Mouse (Mus musculus): Measurements from ENCODE around the gene Aff3.

Gene Aff3

DNA sequence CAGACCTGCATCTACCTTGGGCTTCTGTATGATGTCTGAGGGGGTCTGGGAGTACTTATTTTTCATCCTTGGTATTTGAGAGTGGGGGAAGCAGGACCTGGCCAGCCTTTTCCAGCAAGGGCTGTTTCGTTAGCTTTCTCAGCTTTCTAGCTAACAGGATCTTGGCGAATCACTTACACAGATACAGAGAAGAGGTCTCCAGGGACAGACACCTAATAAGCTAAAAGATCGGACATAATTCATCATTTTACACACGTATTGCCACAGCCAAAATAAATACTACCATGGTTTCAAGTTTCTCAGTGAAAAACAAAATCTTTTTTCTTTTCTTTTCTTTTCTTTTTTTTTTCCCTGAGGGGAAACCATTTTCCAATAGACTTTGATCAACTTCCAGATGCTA is 354.7 kb downstream of the Aff3 start:
- DNase-seq, result no peak

DNA sequence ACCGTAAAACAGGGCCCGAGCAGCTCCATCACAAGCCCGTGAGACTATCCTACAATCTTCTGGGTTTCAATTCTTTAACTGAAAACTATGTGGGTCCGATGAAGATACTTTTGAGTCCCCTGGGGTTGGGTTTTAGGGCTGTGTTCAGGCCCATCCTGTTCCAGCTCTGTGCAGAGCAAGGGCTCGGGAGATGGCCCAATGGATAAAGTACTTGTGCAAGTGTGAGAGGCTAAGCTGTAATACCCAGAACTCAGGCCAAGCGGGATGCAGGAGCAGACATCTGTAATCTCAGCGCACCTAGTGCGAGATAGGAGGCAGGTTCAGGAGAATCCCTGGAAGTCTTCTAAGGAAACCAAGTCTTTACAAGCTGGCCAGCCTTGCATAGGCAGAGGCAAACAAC is 355.4 kb downstream of the Aff3 start:
- DNase-seq, result no peak

DNA sequence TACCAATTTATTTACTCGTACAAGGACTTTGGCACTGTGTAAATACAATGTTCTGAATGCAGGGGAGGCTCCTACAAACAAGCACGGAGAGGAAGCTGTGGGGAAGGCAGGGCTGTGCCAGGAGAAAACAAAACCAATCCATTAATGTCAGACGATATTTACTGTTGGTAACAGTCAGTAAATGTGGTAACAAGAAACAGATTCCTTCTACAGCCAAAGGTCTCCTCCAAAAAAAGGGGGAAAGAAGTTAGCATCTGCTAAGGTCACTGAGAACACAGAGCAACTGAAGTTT is 356.1 kb downstream of the Aff3 start:
- no peak for DNase-seq

DNA sequence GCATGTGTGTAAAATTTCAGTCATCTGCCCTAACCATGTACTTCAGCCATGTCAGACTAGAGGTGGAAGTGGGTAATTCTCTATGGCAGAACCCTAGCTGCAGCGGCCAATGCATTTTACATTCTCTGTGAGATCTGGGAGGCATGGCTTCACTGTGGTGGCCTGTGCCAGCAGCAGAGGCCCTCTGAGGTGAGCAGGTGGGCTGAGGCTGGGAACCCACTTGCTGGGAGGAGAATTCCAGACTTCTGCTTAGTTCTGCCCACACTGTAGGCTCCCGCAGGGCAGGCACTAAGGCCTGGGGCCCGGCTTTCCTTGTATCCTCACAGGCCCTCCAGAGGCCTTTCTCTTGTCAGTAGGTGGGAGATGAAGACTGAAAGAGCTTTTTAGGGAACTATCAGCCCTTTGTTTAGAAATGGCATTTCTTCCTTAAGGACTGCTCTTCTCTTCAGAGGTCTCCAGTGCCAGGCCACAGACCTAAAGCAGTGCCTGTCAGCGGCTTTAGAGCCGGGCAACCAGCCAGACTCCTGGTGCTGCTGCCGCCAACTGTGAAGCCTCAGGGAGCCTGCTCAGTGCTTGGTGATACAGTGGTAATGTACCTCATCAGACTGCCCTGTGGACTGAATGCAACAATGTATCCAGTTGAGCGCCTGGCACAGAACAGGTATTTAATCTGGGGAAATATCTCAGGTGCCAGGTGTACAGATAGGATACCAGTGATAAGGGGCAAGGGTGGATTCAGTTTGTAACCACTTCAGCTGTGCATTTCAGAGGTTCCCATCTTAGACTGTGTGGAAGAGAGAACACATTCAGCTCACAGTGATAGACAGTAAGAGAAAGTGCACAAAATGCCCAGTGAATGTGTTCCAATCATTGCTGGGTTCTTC is 356.7 kb downstream of the Aff3 start:
- DNase-seq, result peak; percentile 51

DNA sequence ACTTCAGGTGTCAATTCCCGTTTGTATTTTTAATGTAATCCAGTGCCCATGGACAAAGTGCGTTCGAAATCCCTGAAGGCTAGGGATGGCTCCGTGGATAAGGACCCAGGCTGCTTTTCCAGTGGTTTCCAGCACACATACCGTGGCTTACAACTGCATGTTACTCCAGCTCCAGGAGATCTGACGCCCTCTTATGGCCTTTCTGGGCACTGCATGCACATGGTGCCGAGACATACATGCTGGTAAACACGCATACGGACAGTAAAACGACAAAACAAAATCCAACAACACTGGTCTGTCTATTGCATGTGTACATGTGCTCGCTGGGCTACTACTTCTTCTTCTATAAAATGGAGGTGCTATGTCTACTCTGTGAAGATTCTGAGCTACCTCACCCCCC is 357.5 kb downstream of the Aff3 start:
- no peak for DNase-seq

DNA sequence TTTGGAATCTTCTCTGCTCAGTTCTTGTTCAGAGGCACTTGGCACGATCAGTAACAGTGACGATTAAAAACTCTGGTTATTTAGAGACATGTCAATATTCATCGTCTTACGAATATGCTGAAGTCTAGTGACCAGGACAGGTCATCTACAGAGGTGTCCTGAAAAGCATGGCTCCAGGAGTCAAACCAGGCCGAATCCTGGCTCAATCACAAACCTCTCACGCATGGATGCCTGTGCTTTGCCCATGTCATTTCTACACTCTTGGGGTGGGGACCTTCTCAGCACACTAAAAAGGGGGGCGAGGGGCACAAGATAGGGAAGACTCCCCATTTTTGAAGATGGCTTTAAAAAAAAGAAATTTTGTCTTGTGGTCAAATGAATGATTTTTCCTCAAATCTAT is 358.6 kb downstream of the Aff3 start:
- no peak for DNase-seq

DNA sequence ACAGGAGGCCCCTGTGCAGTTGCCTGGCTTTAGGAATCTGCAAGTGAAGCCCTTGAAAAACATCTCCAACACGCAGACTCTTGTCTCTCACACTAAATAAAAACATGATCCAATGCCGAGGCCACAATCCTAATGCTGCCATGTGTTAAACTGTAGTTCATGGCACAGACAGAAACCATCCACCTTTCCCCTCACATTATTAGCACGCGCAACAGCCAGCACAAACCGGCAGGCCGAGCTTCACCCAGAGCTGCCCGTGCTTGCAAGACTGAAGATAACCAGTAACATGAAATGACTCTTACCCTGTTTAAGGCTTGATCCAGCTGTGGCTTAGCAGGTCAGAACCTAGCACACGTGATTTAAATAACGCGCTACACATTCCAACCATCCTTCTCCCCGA is 360.4 kb downstream of the Aff3 start:
- no peak for DNase-seq

DNA sequence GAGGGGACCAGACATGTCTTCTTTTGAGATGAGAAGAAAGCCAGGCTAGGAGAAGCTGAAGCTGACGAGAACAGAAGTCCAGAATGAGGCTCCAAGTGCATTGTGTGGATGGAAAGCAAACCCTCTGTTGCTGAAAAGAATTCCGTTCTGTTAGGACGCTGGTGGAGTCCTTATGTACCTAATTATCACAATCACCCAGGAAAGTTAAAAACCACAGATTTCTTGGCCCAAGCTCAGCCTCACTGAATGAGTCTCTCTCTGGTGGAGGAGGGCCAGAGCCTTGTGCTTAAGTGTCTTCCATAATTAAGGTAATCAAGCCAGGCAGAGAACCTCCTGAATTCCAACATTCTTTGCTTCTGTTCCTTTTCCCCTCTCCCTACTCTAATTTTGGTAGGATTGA is 366.5 kb downstream of the Aff3 start:
- DNase-seq, result no peak

DNA sequence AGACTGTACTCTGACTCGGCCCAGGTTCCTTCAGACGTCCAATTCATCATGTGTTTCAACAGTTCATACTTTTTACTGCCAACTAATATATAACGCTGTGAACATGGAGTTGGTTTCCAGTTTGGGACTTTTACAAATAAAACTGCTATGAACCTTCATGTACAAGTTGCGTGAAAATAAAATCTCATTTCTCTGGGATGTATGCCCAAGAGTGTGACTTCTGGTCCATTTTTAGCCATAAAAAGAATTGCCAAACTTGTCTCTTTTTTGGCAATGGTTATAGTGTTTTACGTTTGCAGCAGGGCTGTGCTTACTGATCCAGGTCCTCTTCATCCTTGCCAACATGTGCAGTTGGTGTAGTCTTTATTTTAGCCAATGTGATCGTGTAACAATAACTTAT is 369.8 kb downstream of the Aff3 start:
- DNase-seq, result no peak

DNA sequence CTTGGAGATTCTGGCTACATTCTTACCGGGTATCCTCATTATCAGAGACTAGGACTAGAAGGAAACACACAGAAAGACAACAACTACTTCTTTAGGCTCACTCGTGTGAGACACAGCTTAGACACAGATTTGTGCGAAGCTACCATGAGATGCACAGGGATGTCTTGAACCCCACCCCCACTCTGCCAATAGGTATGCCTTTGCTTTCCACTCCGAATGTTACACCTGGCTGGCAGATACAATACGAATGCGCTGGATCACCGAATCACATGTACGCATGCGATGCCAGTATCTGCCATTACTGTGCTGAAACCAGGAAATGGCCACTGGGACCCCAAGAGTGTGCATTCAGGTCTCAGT is 370.4 kb downstream of the Aff3 start:
- DNase-seq, result no peak

DNA sequence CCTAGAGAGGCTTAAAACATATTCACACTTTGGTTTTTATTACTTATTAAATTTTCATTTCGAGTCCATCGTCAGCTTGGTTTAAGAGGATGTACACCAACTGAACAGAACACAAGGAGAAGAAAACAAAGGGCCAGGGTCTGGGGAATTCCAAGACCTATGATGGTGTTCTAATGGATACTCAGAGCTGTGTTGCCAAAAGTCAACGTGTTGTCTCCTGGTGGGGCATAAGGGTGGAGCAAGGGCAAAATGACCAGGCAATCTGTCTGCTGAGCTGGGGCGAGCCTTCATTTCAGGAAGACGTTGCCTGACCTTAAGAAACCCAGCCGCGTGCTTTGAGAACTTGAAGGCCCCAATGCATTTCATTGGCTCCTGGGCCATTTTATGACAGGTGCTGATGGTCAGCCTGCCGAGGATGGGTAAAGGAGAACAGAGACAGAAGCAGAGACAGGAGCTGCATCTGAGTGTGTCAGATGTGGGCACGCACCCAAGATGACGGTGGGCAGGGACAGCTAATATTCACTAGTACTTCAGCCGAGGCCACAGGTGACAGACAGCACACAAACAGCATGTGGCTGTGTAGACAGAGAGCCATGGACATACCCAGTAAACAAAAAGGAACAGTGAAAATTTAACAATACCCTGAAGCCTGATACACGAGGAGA is 371.0 kb downstream of the Aff3 start:
- no peak for DNase-seq

DNA sequence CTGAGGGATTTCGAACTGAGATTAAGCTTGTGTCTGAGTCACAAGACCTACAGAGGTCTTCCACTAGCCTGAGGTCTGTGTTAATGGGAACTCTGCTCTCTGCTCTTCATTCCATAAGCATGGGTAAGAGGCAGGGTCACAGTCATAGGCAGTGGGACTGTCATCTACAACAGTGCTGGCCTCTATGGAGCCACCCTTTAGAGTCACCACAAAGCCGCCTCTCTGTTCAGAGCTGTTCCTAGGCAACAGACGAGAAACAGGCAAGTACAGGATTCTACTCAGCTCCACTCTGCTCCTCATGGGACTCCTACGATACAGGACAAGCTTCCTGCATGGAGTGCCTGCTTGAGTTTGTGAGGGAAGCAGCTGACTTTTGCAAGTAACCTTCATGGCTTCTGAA is 371.9 kb downstream of the Aff3 start:
- no peak for DNase-seq

DNA sequence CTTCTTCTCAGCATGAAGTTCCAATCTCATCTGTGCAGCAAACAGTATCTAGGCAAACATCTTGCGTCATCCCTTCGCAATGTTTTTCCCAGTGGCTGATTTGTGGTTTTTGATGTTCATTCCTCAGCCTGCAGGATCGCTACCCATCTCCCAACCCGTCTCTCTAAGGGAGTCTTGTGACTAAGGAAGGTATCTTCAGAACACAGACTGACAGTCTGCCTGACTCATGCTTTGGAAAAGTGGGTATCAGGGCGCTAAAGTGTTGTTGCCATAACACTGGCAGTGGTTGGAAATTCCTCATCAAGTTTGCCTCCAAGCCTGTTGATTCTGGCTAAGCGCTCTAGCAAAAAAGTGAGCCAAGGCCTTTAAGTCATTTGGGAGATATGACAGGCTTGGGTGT is 372.8 kb downstream of the Aff3 start:
- no peak for DNase-seq

DNA sequence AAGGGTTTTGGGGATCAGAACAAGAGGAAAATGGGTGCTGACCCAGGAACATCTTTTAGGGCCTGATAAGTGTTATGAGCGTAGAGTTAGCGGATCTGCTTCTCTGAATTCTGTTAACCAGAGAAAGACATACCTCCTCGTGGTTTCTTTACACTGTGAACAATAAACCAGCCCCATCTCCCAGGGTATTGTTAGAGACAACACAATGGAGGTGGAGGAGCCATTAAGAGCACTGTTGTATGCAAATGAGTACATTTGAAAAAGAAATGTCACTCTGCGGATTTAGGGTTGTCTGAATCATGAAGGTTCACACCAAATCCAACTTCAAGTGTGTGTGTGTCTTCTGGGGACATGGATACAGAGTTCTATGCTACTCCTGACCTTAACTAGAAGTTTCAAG is 373.3 kb downstream of the Aff3 start:
- DNase-seq, result no peak

DNA sequence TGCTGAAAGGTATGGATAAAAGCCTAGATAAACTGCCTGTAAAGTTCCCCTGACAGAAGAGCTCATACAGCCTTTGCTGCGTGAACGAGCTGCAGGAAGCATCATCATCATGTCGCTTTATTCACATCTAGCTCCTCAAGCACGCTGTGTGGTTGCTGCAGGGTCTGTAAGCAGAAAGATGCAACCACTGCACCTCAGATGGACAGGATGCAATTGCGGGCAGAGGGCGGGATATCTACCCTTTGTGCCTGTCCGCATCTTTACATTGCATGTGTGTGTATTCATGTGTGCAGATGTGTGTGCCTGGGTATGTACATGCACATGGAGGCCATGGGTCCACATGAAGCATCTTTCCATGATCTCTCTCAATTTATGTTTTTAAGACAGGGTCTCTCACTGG is 373.9 kb downstream of the Aff3 start:
- DNase-seq, result no peak

DNA sequence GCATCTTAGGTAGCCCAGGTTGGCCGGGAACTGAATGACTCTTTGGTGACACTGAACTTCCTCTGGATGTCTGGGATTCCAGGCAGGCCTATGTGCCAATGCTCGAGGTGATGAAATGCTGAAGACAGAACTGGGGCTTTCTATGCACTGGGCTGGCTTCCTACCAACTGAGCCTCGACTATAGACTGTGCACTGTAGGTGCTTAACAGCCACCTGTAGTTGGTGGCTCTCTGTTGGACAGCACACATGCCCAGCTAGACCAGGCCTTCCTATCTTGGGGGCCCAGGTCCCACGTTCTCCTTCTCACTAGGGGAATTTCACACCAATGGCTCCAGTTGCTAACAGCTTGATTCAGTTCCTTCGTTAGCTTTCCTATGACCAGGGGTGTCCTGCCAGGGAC is 374.9 kb downstream of the Aff3 start:
- no peak for DNase-seq

DNA sequence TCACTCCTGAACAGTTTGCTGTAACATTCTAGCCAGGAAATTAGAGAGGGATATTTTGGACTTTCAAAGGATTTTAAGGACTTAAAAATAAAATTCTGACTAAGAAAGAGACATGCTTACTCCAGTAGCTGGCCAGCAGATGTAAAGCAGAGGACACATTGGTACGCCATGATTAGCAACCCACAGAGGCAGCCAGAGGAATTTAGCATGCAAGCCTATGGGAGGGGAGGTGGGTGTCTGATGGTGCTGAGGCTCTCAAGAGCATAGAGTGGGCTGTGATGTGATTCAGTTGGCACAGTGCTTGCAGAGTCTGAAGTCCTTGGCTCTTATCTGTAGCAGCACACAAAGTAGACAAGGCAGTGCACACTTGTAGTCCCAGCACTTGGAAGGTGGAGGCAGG is 376.0 kb downstream of the Aff3 start:
- no peak for DNase-seq

DNA sequence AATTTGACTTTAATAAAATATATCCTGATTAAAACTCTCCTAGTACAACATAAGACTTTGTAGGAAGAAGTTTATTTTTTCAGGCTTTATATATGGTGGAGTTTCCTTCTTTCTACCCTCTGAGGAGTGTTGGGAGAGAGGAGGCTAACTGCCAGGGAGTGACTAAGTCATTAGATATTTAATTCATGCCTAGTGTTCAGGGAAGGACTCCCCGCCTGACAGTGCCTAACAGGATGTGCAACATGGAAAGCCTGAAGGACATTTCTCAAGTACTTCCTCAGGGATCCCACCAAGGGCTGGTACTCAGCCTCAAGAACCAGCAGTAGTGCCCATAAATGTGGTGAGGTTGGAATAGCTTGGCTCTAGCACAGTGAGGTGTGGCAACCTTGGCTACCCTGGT is 378.2 kb downstream of the Aff3 start:
- DNase-seq, result no peak

DNA sequence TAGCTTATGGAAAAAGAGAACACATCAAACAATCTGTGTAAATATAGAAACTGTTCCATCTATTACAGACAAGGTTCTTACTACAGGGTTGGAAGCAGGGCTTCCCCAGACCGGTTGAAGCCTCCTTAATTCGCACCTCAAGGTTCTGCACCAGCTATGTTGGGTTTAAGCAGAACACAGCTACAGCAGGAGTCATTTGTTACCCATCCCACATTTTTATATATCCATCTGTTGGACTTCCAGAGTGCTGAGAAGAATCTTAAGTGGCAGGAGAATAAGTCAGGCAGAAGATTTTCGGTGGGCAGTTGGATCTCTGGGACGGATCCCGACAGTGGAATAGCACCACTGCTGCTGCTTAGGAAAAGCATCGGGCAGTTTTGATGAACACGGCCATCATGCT is 384.2 kb downstream of the Aff3 start:
- DNase-seq, result no peak

DNA sequence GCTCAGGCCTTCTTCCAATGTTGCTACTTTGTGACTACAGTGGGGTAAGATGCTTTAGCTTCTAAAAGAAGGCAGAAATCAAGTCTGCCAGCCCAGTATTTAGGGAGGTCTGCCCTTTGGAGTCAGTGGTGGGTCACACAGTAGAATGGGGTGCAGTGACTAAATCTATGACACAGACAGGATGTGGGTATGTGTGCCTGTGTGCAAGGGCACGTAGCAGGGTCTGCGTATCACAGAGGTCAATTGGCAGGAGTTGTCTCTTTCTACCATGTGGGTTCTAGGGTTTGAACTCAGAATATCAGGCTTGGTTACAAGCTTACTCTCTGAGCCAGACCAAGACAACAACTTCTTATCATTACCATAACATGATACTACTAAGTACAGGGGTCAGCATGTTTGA is 393.4 kb downstream of the Aff3 start:
- no peak for DNase-seq

DNA sequence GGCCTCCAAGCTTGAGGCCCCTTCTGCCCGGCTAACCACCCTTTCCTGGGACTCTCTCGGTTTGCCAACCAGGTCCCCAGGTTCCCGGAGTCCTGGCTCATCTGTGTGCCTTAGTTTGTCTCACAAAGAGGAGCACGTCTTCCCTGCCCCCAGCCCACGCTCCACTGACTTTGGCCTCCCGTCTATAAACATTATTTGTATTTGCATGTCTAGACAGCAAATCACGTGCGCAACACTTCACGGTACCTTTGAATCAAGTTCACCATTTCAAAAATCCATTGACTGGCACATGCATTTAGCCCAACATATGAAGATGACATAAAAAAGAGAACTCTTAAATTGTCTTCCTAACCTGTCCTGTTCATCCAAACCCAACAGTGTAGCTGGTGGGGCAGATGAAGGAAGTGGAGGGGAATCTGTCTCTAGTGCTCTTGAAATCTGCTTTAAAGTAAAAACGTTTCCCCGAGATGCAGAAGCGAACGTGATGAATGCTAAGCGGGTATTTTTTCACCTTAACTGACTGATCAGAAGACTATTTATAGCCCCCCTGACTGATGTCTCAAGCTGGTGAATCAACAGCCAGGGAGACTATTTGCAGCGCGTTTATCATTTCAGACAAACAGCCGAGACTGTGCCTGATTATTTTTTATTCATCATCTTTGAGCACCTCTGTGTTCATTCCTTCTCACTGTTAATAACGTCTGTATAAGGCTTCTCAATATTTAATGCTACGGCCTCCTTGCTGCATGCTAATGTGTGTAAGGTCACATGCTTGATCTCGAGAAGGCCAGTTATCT is 396.3 kb downstream of the Aff3 start:
- DNase-seq, result no peak

DNA sequence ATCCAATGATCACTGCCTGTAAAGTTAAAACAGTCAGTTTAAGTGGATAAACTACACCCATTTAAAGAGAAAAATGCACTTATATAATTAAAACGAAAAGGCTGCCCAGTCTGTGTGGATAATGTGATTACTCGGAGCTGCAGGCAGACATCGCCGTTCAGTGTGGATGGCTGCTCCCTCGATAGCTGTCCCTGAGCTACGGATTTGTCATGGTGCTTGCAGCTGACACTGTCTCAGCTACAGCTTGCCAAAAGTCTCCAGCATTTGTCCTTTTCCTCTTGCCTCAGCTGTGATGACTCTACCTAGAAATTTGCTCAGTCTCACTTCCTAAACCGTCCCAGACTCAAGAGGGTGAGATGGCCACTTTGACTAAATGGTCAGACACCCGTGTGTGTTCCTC is 401.5 kb downstream of the Aff3 start:
- no peak for DNase-seq

DNA sequence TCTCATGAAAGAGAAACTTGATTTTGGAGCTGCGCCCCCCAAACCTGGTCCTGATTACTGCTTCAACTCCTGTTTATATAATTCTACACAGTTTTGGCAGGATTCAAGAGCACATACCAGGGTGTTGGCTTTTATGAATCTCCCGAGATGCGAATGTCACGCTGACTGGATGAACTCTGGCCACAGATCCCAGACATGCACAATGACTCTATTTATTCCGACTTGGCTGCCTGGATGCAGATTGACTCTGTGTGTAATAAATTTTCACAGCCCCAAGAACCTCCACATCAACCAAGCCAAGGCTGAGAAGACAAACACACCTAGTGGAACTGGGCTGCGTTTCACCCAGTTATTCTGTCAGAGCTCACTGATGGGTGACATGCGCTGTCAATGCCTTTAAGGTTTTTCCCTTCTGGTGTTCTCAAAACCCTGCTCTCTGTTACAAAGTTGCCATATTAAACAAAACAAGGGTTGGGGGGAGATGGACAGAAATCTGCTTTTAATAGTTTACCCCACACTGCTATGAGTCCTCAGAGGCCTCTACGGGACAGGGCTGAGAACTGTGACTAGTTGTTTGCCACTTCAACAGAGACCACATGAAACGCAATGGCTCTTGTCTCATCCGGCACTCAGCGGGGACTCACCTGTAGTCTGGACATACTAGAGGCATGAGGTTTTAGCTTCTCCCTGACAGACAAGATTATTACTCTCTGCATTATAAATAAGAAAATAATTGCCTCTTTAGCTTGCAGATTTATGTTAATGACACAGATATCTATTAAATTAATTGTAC is 402.2 kb downstream of the Aff3 start:
- DNase-seq, result no peak

All from cerebellum, adult 11-12 months (tissue).